Mouse (Mus musculus): ENCODE data around the gene Marcksl1.

The Marcksl1 gene

DNA sequence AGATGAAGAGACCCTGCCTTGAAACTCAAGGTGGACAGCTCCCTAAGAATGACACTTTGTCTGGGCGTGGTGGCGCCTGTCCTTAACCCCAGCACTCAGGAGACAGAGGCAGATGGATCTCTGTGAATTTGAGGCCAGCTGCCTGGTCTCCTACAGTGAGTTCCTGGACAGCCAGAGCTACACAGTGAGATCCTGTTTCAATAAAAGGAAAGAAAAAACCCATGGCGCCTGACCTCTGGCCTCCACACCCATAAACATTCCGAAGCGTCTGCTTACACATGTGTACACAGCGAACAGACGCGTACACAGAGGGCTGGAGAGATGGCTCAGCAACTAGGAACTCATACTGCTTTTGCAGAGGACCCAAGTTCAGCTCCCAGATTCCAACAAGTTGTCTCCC lies 50.3 kb downstream of the Marcksl1 start:
- ChIA-PET CTCF (interaction anchor here in 2 of 4 experiments (0.9 to 1.6 kb wide), 3 partner anchors 9 to 352 kb away, joined by 3 to 4 read pairs (median 4); no protein-coding TSS in a partner anchor), POLR2A (interaction anchor here in 2 of 4 experiments (0.6 to 1.2 kb wide), 3 partner anchors 21 to 132 kb away, joined by 3 to 4 read pairs (median 4); partner anchors contain the start of gene Hdac1 (in 1 of the 2))

DNA sequence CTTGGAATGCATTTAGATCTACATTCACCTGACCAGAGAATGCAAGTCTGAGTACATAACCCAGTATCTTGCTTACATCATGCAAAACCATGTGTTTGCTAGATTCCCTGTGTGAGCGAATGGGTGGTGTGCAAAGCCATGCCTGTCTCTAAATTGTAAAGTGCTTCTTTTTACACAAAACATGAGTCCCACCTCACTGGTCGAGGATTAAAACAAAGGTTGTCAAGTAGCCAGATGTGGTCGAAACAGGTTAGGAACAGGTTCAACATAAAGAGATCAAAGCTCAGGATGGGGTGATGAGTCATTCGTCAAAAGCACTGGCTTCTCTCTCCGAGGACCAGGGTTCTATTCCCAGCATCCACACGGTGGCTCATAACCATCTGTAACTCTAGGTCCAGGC lies 51.8 kb downstream of the Marcksl1 start:
- ChIA-PET CTCF (interaction anchor here in 2 of 4 experiments (0.6 to 1.6 kb wide), 3 partner anchors 9 to 162 kb away, joined by 3 to 4 read pairs (median 3); no protein-coding TSS in a partner anchor), POLR2A (interaction anchor here in 3 of 4 experiments (0.9 to 1.7 kb wide), 3 partner anchors 8 to 10 kb away, joined by 3 to 6 read pairs (median 4); no protein-coding TSS in a partner anchor)

All from embryonic stem cell, embryonic (primary cell).